Mouse (Mus musculus): Measurements from ENCODE around the gene S100a4. TPM values are rescaled to one million over a fixed set of nuclear protein-coding genes. Genes with fewer than 3 reads are reported as not detected.

Gene S100a4
- polyA plus RNA-seq, 1 experiment from 2014 or later: 0.65 TPM

Other genes with a start within 250 kb of the S100a4 start
- gene Slc27a3, start 213.8 kb upstream of the S100a4 start, polyA plus RNA-seq (2015; fragmentation: Nextera tagmentation; extraction: Ambion mirVana): 18.5 and 18.8 TPM in 2 replicates
- 33.6 and 36.5 TPM in 2 replicates for gene Ints3, start 170.1 kb upstream of the S100a4 start, polyA plus RNA-seq (2015; fragmentation: Nextera tagmentation; extraction: Ambion mirVana)
- 1.6 TPM in 2 replicates for gene Npr1, start 137.9 kb upstream of the S100a4 start, polyA plus RNA-seq (2015; fragmentation: Nextera tagmentation; extraction: Ambion mirVana)
- 333 and 340 TPM in 2 replicates for gene Ilf2, start 127.6 kb upstream of the S100a4 start, polyA plus RNA-seq (2015; fragmentation: Nextera tagmentation; extraction: Ambion mirVana)
- 76.1 and 81.8 TPM in 2 replicates for gene Snapin, start 112.7 kb upstream of the S100a4 start, polyA plus RNA-seq (2015; fragmentation: Nextera tagmentation; extraction: Ambion mirVana)
- 219 and 224 TPM in 2 replicates for gene Chtop, start 94.3 kb upstream of the S100a4 start, polyA plus RNA-seq (2015; fragmentation: Nextera tagmentation; extraction: Ambion mirVana)
- gene S100a1, start 89.4 kb upstream of the S100a4 start, polyA plus RNA-seq (2015; fragmentation: Nextera tagmentation; extraction: Ambion mirVana): 9.0 and 11.4 TPM in 2 replicates
- 8.1 and 8.5 TPM in 2 replicates for gene S100a13, start 89.3 kb upstream of the S100a4 start, polyA plus RNA-seq (2015; fragmentation: Nextera tagmentation; extraction: Ambion mirVana)
- gene S100a14, start 76.9 kb upstream of the S100a4 start, polyA plus RNA-seq (2015; fragmentation: Nextera tagmentation; extraction: Ambion mirVana): not detected in 2 replicates
- gene S100a16, start 66.5 kb upstream of the S100a4 start, polyA plus RNA-seq (2015; fragmentation: Nextera tagmentation; extraction: Ambion mirVana): 31.7 and 40.0 TPM in 2 replicates
- 0.06 and 0.50 TPM in 2 replicates for gene S100a3, start 43.2 kb upstream of the S100a4 start, polyA plus RNA-seq (2015; fragmentation: Nextera tagmentation; extraction: Ambion mirVana)
- not detected in 2 replicates for gene S100a2, start 13.5 kb upstream of the S100a4 start, polyA plus RNA-seq (2015; fragmentation: Nextera tagmentation; extraction: Ambion mirVana)
- gene Gm42674, start 1.9 kb upstream of the S100a4 start, polyA plus RNA-seq (2015; fragmentation: Nextera tagmentation; extraction: Ambion mirVana): not detected in 2 replicates
- not detected in 2 replicates for gene S100a5, start 4.8 kb downstream of the S100a4 start, polyA plus RNA-seq (2015; fragmentation: Nextera tagmentation; extraction: Ambion mirVana)
- gene S100a6, start 9.1 kb downstream of the S100a4 start, polyA plus RNA-seq (2015; fragmentation: Nextera tagmentation; extraction: Ambion mirVana): 12.8 and 18.5 TPM in 2 replicates
- gene S100a7a, start 50.2 kb downstream of the S100a4 start, polyA plus RNA-seq (2015; fragmentation: Nextera tagmentation; extraction: Ambion mirVana): not detected in 2 replicates
- gene S100a8, start 65.2 kb downstream of the S100a4 start, polyA plus RNA-seq (2015; fragmentation: Nextera tagmentation; extraction: Ambion mirVana): 2.8 and 6.1 TPM in 2 replicates
- gene S100a9, start 92.0 kb downstream of the S100a4 start, polyA plus RNA-seq (2015; fragmentation: Nextera tagmentation; extraction: Ambion mirVana): 2.1 and 2.2 TPM in 2 replicates
- not detected in 2 replicates for gene Pglyrp4, start 123.1 kb downstream of the S100a4 start, polyA plus RNA-seq (2015; fragmentation: Nextera tagmentation; extraction: Ambion mirVana)
- not detected in 2 replicates for gene Gm5849, start 174.1 kb downstream of the S100a4 start, polyA plus RNA-seq (2015; fragmentation: Nextera tagmentation; extraction: Ambion mirVana)